Mouse (Mus musculus) intestine, embryonic 16.5 days (tissue): ENCODE data around the gene Fam19a3. TPM values are rescaled to one million over a fixed set of nuclear protein-coding genes. Genes with fewer than 3 reads are reported as not detected.

Experiments
- ATAC-seq: fragments of 200-750 bp; cut with Nextera tagmentation; 2 replicates; pipeline ENCODE4 v1.8.0; 2017; ENCODE audit warnings: moderate TSS enrichment, moderate library complexity
- H3K27ac ChIP-seq: fragments of 300-500 bp; sonication (generic); 2 replicates; pipeline ENCODE4 v1.5.1; 2014; ENCODE audit warnings: mild to moderate bottlenecking, low read length
- H3K27me3 ChIP-seq: fragments of 300-500 bp; sonication (generic); replicated peaks from 2 replicates; pipeline ENCODE4 v1.6.1; 2014; ENCODE audit warnings: low read length, control low read depth, mixed read lengths; ENCODE audit not compliant: control insufficient read depth, insufficient read depth
- H3K36me3 ChIP-seq: fragments of 300-500 bp; sonication (generic); 2 replicates; pipeline ENCODE4 v1.6.1; 2014; ENCODE audit warnings: low read length, control low read depth; ENCODE audit not compliant: control insufficient read depth, insufficient read depth
- H3K4me1 ChIP-seq: fragments of 300-500 bp; sonication (generic); 2 replicates; pipeline ENCODE4 v1.6.1; 2014; ENCODE audit warnings: low read length, control low read depth, mixed read lengths; ENCODE audit not compliant: control insufficient read depth, insufficient read depth
- H3K4me2 ChIP-seq: fragments of 300-500 bp; sonication (generic); 2 replicates; pipeline ENCODE4 v1.6.1; 2014; ENCODE audit warnings: low read depth, low read length, control low read depth
- H3K4me3 ChIP-seq: fragments of 300-500 bp; sonication (generic); 2 replicates; pipeline ENCODE4 v1.5.1; 2014; ENCODE audit warnings: mild to moderate bottlenecking, low read length
- H3K9ac ChIP-seq: fragments of 300-500 bp; sonication (generic); 2 replicates; pipeline ENCODE4 v1.6.1; 2014; ENCODE audit warnings: low read depth, low read length
- H3K9me3 ChIP-seq: fragments of 300-500 bp; sonication (generic); 2 replicates; pipeline ENCODE4 v1.6.1; 2016; ENCODE audit warnings: low read length, control low read depth; ENCODE audit not compliant: control insufficient read depth
- WGBS: fragments of 180-500 bp; shearing (Covaris S2); extraction: QIAGEN DNeasy Blood & Tissue Kit; methylation state at CpG from one replicate; pipeline ENCODE4 v1.1.7; 2014; 5-methylcytosine and 5-hydroxymethylcytosine counted together
- polyA plus RNA-seq: library from polyadenylated mRNA; unstranded; fragments of >200 nt; fragmentation: Nextera tagmentation; extraction: Ambion mirVana; gene quantifications from 2 replicates; pipeline ENCODE4 v1.2.1, GENCODE M21; 2015

The Fam19a3 gene
- 0.06 and 0.09 TPM in 2 replicates for polyA plus RNA-seq

GRCm38 (mm10) chr3:104781471-104781903, at the start of gene Fam19a3:
Gene Fam19a3, minus strand, starts transcription at chr3:104781840.
- Histone ChIP-seq H3K36me3 (no peaks in the 10 kb centered on the region), H3K9me3 (no peaks in the 10 kb centered on the region), H3K4me2 (peak within 1 kb of the TSS; percentile 98), H3K27ac (no peak within 1 kb of the TSS), H3K27me3 (peaks cover 47% of the 10 kb centered on the region), H3K9ac (peak within 1 kb of the TSS; percentile 66), H3K4me1 (peaks cover 31% of the 10 kb centered on the region), H3K4me3 (peak within 1 kb of the TSS; percentile 57)
- 2% methylated on average over 26 of the region's 26 CpGs for WGBS
- ATAC-seq = peak; percentile 16

GRCm38 (mm10) chr3:104822413-104822812, 40.8 kb upstream of the Fam19a3 start:
- Histone ChIP-seq H3K9ac (no peak overlapping the region), H3K36me3 (0 out of 2 replicates have a peak, but pooled peaks cover 2% of the 10 kb centered on the region), H3K27me3 (no peaks in the 10 kb centered on the region), H3K27ac (no peak overlapping the region), H3K4me1 (peaks cover 7% of the 10 kb centered on the region), H3K4me2 (no peak overlapping the region), H3K9me3 (no peaks in the 10 kb centered on the region), H3K4me3 (no peak overlapping the region)
- ATAC-seq = no peak
- 76% methylated on average over 3 of the region's 3 CpGs for WGBS

DNA sequence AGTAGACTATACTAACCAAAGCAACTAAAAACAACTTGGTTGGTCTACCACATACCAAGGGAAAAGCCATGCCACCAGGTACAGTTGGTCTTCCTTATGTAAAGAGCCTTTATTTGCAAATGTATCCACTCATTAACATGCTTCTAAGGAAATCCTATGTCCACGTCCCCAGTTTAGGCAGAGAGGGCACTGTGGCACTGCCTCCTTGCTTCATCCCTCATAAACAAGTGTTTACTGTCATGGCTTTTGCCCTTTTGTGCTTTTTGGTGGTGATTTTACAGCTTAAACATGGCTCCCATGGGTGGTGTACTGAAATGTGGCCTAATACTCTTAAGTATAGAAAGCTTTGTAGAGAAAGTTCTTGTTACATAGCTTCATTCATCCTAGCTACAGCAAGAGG, 38.8 kb upstream of the Fam19a3 start:
- Histone ChIP-seq H3K27me3 (no peaks in the 10 kb centered on the region), H3K9me3 (no peaks in the 10 kb centered on the region), H3K4me1 (peaks cover 18% of the 10 kb centered on the region), H3K4me3 (no peak overlapping the region), H3K27ac (no peak overlapping the region), H3K9ac (no peak overlapping the region), H3K4me2 (no peak overlapping the region), H3K36me3 (no peaks in the 10 kb centered on the region)
- 66% methylated on average over 1 of the region's 1 CpGs for WGBS
- no peak for ATAC-seq

DNA sequence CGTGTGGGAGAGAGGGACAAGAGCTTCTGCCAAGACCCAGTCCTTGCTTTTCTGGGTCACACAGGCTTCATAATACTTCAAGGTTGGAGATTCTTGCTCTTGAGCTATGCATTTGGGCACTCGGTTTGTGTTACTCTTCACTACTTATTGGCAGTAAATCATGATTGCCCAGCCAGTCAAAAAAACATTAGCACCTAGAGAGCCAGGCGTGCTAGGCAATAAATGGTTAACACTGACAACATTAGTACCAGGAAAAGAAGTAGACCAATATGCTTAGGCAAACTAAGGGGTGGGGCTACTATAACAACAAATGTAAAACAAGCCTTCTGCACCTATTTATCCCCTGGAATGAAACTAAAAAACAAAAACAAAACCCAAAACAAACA, 37.1 kb upstream of the Fam19a3 start:
- Histone ChIP-seq H3K27ac (peak overlapping the region; percentile 97), H3K4me1 (peaks cover 22% of the 10 kb centered on the region), H3K9ac (peak overlapping the region; percentile 91), H3K4me2 (peak overlapping the region; percentile 70), H3K27me3 (no peaks in the 10 kb centered on the region), H3K4me3 (peak overlapping the region; percentile 84), H3K9me3 (no peaks in the 10 kb centered on the region), H3K36me3 (no peaks in the 10 kb centered on the region)
- ATAC-seq = peak; percentile 38
- WGBS = 1% methylated on average over 3 of the region's 3 CpGs

DNA sequence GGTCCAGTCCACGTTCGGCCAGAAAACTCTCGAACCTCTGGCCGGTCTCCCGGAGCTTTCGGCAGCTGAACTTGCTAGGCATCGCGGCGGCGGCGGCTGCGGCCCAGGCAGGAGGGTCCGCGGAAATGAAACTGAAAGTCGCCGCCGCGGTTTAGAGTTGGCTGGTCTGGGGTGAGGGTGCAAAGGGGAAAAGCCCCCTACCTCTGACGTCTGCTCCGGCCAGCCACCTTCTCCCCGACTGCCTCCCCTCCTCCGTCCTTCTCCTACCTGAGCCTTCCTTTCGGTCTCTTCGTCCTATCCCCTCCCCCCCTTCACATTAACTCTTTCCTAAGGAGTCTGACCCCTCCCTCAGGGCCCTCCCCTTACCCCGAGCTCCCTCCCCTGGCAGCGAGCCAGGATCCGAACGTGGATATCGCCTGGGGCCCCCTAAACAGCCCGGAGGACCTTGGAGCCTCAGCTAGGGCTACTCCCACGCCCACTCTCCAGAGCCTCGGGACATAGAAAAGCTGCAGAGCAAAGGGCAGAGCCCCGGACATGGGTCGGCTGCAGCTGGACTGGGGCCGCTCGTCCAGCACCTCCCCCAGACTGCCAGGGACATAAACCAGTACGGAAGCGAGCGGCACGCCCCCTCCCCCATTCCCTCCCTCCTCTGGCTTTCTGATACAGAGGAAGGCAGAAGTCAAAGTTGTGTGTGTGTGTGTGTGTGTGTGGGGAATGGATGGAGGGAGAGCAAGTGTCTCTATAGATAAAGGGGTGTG, 36.5 kb upstream of the Fam19a3 start, which contains the start of gene Mov10:
Mov10 (minus strand) TSS at position 573 of the 758 bp plus-strand sequence.
- peak within 1 kb of the TSS; percentile 84 for H3K4me3 ChIP-seq
- peak within 1 kb of the TSS; percentile 70 for H3K4me2 ChIP-seq
- H3K4me1 ChIP-seq = peaks cover 22% of the 10 kb centered on the region
- under 1% methylated on average over 40 of the region's 40 CpGs for WGBS
- no peaks in the 10 kb centered on the region for H3K9me3 ChIP-seq
- H3K27me3 ChIP-seq = no peaks in the 10 kb centered on the region
- H3K36me3 ChIP-seq = no peaks in the 10 kb centered on the region
- ATAC-seq = peak; percentile 94
- peak within 1 kb of the TSS; percentile 91 for H3K9ac ChIP-seq
- H3K27ac ChIP-seq = peak within 1 kb of the TSS; percentile 97

DNA sequence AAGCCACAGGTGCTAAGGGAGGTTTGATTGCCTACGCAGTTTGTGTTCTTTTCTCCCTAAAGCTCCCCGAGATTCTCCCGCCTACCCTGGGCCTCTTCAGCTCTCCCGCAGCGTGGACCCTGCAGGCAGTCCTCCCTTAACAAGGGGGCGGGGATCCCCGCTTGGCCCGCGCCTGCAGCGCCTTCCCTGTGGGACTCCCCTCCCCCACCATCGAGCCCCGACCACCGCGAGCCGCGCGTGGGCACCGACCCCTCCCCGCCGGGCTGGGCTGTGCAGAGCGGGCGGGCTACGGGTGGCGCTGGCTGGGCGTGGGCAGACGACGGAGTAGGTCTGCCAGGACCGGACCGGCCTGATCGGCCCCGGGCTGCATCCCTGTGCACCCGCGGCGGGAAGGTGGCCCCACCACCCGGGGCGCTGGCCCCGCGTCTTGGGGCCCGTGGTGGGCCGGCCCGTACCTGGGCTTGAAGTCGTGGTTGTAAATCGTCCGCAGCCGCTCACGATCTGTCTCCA, 35.9 kb upstream of the Fam19a3 start:
- peak; percentile 64 for ATAC-seq
- Histone ChIP-seq H3K9me3 (no peaks in the 10 kb centered on the region), H3K27ac (peak overlapping the region; percentile 97), H3K4me3 (peak overlapping the region; percentile 84), H3K4me2 (peak overlapping the region; percentile 70), H3K9ac (peak overlapping the region; percentile 91), H3K36me3 (no peaks in the 10 kb centered on the region), H3K27me3 (no peaks in the 10 kb centered on the region), H3K4me1 (peaks cover 22% of the 10 kb centered on the region)
- 1% methylated on average over 46 of the region's 46 CpGs for WGBS

DNA sequence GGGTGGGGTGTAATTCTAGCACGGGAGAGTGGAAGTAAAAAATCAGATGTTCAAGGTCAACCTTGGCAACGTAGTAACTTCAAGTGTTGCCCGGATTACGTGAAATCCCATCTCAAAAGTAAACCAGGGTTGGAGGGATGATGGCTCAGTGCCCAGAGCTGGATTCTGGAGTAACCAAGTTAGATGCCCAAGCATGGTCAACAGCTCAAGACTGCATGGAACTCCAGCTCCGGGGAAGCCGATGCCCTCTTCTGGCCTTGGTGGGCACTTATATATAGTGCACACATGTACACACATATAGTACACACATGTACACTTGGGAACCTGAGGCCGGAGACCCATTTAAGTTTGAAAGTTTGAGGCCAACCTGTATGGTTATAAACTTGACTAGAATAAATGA, 34.5 kb upstream of the Fam19a3 start:
- Histone ChIP-seq H3K4me1 (peaks cover 28% of the 10 kb centered on the region), H3K4me2 (peak overlapping the region; percentile 28), H3K9ac (no peak overlapping the region), H3K9me3 (no peaks in the 10 kb centered on the region), H3K27me3 (no peaks in the 10 kb centered on the region), H3K27ac (no peak overlapping the region), H3K36me3 (no peaks in the 10 kb centered on the region), H3K4me3 (no peak overlapping the region)
- WGBS = 92% methylated on average over 7 of the region's 7 CpGs
- no peak for ATAC-seq

DNA sequence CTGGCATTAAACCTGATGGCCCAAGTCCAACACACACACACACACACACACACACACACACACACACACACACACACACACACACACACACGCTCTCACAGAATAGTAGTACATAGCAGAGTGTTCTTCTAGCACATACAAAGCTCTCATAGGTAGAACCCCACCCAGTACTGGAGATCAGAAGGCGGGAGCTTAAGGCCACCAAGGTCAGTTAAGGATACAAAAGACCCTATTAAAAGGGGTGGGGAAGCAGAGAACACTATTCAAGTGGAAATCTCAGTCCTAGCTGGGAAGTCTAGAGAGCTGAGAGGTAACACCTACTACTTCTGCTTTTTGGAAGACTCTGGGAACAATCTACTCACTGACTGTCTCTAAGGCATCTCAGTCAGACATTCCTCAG, 33.7 kb upstream of the Fam19a3 start:
- Histone ChIP-seq H3K9me3 (no peaks in the 10 kb centered on the region), H3K4me2 (no peak overlapping the region), H3K4me3 (no peak overlapping the region), H3K9ac (no peak overlapping the region), H3K36me3 (no peaks in the 10 kb centered on the region), H3K27me3 (no peaks in the 10 kb centered on the region), H3K27ac (no peak overlapping the region), H3K4me1 (peaks cover 28% of the 10 kb centered on the region)
- no peak for ATAC-seq
- WGBS = 61% methylated on average over 2 of the region's 2 CpGs

- no peak overlapping the region for H3K9ac ChIP-seq
- H3K4me1 ChIP-seq = peaks cover 28% of the 10 kb centered on the region
- H3K27ac ChIP-seq = no peak overlapping the region
- no peak overlapping the region for H3K4me2 ChIP-seq
- H3K36me3 ChIP-seq = no peaks in the 10 kb centered on the region
- no peak for ATAC-seq
- H3K4me3 ChIP-seq = no peak overlapping the region
- H3K27me3 ChIP-seq = no peaks in the 10 kb centered on the region
- 95% methylated on average over 1 of the region's 1 CpGs for WGBS
- H3K9me3 ChIP-seq = no peaks in the 10 kb centered on the region
Measured at GRCm38 (mm10) chr3:104814746-104815145, 33.1 kb upstream of the Fam19a3 start.
